Mouse (Mus musculus) cerebellum, adult 11 months (tissue): ENCODE data around the gene Pno1.
A peak's percentile ranks its signal among the peaks of the same experiment; 100 is the strongest.
"Not testable (repeated sequence)": the region's sequence is repeated elsewhere in the genome, so short reads cannot be mapped to it uniquely, and the experiment has no call there.

ENCODE experiments used
- DNase-seq: peaks from one replicate; pipeline ENCODE4 v3.0.0; 2022

Gene Pno1

GRCm38 (mm10) chr11:17211258-17212140, at the start of gene Pno1:
Gene Pno1 (minus strand): TSS chr11:17211568.
- peak; percentile 96 for DNase-seq

- peak; percentile 11 for DNase-seq
These were observed 46.5 kb upstream of the Pno1 start for GRCm38 (mm10) chr11:17257861-17258260.

GRCm38 (mm10) chr11:17257443-17257842, 46.1 kb upstream of the Pno1 start, which contains the start of gene C1d:
Gene C1d (plus strand): TSS chr11:17257579.
- peak; percentile 94 for DNase-seq

DNA sequence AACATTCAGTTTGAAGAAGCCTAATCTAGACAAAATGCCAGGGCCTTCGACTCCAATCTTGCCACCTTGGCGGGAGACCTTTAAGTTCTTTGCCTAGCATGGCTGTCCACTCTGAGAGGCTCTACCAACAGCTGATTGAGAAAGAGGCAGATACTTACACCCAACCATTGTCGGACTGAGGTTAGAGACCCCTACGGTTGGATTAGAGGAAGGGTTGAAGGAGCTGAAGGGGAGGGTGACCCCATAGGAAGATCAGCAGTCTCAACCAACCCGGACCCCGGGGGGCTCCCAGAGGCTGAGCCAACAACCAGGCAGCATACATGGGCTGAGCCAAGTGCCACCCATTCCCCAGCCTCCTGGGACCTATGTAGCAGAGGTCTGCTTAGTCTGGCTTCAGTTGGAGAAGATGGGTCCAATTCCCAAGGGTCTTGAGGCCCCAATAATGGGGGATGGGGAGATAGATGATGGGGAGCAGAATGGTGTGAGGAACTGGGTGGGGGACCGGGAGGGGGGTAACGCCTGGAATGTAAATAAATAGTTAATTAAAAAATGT, 45.5 kb upstream of the Pno1 start:
- peak; percentile 27 for DNase-seq

DNA sequence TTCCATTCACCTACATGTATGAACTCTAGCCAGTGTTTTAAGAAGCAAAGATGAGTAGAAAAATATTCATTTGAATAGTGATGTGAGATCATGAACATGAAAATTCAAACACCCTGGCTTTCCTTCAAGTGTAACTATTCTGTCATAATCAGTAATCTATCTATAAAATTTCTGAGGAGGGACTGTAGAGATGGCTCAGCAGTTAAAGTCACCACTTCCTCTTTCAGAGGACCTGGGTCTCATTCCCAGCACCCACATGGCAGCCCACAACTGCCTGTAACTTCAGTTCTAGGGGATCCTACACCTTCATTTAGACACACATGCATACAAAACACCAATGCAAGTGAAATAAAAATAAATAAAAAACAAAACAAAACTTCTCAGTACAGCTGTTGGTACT, 37.3 kb upstream of the Pno1 start:
- DNase-seq = no peak

- not testable (repeated sequence) for DNase-seq
These were observed 27.2 kb upstream of the Pno1 start for GRCm38 (mm10) chr11:17238598-17238997.

- DNase-seq = no peak
These were observed 25.2 kb upstream of the Pno1 start for GRCm38 (mm10) chr11:17236449-17237037.

GRCm38 (mm10) chr11:17232792-17233191, 21.4 kb upstream of the Pno1 start:
- DNase-seq = no peak

- DNase-seq = no peak
These were observed 9.8 kb upstream of the Pno1 start for GRCm38 (mm10) chr11:17221126-17221525.

DNA sequence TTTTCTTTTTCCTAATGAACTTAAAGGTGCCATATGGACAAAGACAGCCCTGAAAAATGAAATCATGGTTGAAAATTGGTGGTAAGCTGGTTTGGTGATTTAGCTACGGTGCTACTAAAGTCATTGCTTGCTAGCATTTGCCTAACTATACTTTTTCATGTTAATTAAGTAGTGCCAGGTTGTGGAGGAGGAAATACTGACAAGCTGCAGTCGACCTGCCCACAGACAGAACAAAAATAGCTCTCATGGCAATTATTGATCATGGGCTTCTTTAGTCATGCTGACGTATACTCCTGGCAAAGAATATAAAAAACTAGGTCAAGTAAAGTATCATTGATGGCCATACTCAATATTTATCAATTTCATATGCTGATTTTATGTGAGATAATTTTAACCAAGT, 4.1 kb upstream of the Pno1 start:
- DNase-seq = no peak

DNA sequence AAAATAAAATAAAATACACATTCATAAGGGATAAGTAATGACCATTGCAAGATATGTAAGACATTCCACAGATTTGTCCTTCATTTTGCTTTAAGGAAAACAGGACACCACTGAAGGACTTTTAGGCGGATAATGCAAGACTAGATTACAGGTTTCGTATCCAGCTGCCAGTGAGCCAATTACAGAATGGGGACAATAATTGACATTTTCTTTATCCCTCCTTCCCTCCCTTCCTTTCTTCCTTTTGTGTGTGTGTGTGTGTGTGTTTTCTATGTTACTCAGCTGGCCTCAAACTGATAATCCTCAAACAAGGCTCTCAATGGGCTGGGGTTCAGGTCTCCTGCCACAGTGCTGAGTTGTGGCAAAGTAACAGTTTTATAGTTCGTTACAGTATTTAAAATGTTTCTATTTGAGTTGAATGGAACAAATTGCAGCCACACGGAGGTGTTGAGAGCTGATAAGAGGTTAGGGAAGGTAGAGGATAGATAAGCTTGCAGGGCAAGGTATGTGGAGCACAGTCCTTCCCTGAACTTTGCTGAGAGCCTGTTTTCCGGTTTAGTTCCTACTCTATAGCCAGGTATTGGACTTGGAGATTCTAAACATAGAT, 1.6 kb upstream of the Pno1 start:
- DNase-seq = no peak

GRCm38 (mm10) chr11:17212141-17212495, 750 bp upstream of the Pno1 start:
- DNase-seq = no peak

DNA sequence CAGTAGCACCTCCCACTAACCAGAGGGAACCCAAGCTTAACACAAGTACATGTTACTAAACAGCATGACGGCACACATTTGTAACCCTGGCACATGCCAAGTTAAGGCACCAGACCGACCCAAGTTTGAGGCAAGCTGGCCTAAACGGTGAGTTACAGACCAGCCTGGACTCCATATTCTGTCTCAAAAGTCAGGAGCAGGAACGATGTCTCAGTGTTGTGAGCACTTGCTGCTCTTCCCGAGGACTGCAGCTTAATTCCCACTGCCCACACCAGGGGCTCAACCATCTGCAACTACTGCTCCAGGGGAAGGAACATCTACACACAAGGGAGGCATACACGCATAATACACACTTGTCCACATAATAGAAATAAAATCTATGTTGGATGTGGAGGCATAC, 8.9 kb downstream of the Pno1 start:
- DNase-seq = no peak

- no peak for DNase-seq
These were observed 10.4 kb downstream of the Pno1 start for GRCm38 (mm10) chr11:17200936-17201335.

- no peak for DNase-seq
These were observed 11.4 kb downstream of the Pno1 start for GRCm38 (mm10) chr11:17199840-17200501.

GRCm38 (mm10) chr11:17199170-17199569, 12.2 kb downstream of the Pno1 start:
- DNase-seq = no peak

DNA sequence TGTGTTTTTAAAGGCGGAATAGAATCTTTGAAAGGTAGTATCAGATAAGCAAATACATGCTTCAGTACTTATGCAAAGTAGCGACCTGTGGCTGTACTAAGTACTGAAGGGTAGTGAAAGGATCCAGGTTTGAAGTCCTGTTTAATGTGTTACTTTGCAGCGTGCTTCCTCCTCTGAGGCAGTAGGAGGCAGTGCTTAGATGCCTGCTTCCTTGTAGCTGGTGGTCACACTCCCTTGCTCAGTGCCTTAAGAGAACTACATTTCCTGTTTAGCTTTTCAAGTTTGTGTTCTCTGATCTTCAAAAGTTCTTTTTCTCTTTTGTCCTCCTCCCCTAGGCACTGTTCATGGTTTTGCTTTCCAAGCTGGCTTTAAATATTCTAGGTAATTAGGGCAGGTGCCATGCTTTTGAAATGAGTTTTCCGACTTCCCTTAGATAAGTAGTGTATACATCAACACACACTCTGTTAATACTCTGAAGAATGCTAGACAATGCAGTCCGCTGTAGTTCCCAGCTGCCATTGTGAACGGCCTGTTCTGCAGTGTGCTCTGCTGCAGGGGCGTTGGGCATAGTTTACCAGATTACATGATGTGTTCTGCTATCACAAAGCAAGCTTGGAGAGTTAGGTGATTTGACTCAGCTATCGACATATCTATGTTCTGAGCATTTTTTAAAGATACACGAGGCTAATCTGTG, 19.1 kb downstream of the Pno1 start:
- no peak for DNase-seq

- no peak for DNase-seq
These were observed 22.6 kb downstream of the Pno1 start for GRCm38 (mm10) chr11:17188786-17189185.

DNA sequence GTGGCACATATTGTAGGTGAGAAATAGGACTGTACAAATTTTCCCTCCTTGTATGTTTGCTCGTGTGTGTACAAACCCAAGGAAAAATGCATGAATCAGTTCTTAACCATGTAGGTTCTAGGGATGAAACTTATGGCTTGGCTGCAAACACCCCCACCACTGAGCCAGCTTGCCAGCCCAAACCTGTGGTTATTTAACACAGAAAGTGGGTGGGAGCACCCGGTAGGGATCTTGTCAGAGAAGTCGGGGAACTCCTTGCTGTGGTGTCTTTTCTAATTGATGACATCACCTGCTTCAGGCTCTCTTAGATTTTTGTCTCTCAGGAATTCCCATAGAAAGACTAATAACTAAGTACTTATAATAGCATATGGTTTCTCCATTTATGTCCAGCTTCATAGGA, 23.7 kb downstream of the Pno1 start:
- no peak for DNase-seq

- no peak for DNase-seq
These were observed 28.2 kb downstream of the Pno1 start for GRCm38 (mm10) chr11:17183165-17183564.

DNA sequence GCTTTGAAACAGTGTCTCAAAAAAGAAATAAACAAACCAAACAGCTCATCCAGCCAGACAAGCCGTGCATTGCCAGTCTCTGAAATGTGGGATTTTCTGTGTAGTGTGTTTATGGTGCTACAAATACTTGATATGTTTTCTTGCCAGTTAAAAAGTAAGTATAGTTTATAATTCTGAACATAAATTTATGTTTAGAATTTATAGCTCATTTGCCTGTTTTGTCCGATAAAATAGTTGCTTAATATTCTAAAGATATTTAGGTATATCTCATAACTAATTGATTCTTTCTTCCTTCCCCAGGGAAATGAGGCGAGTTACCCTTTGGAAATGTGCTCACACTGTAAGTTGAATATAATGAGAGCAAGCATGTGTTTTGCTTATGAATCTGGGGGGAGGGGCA, 29.6 kb downstream of the Pno1 start, which contains the start of gene Wdr92:
Wdr92 (plus strand) TSS at position 301 of the 400 bp plus-strand sequence.
- no peak for DNase-seq

GRCm38 (mm10) chr11:17180753-17181152, 30.6 kb downstream of the Pno1 start:
- DNase-seq = no peak
